In the genomic region with DNA sequence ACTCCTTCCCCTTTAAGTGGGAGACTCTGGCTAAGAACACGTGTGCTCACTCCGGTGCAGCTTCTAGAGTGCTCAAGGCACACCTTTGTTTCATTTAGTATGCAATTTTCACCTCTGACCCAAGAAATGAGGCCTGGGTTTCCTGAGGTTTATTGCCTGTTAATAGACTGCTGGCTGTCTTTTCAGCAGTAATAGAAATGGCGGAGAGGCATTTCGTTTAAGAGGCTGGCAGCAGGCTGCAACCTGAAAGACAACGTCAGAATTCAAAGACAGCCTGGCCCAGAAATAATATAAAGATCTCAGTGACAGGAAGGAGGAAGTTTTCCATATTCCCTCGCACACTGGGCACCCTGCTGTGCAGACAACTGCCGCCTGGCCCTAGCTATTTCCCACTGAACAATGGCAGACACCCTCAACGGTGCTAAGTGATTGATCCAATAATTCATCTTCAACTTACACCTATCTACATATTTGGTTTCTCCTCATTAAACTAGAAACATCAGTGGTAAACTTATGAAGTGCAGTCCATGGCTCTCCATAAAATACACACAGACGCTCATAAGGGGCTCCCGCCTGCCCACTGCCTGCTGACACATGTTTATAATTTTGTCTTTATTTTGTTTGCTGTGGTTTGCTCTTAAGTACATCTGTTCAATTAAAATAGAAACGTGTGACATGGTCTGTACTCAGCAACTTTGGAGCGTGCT, we compare ENCODE assay signal across 13 mouse cellular contexts.
DNase-seq lines count a peak whose midpoint lies in the region; ATAC-seq and TF ChIP-seq lines count a peak whose summit lies in the region.
"Had no signal": no experiment of that assay in that cellular context is flagged by ENCODE, and none has a peak within 500 bp of the region (broad histone marks: within the 10 kb centered on the region; RNA-seq: fewer than 3 reads in every experiment).

No protein-coding gene starts in this region.

- no peak for TF ChIP-seq POLR2A in brain, embryonic 14.5 days (IDR thresholded peaks at IDR 0.05; ENCODE audit: borderline replicate concordance, extremely low read depth, insufficient read depth, insufficient read length, poor library complexity, severe bottlenecking)

- no peak for ATAC-seq in forebrain, embryonic 13.5 days
- no peak for ATAC-seq in forebrain, embryonic 14.5 days
- no peak for ATAC-seq in midbrain, embryonic 14.5 days (ENCODE audit: low FRiP score, low TSS enrichment)
- no peak for ATAC-seq in erythroid progenitor cell, adult 5-6 weeks (replicated peaks; ENCODE audit: low FRiP score, poor library complexity, severe bottlenecking)
- ATAC-seq: liver, postnatal 0 days had no signal

- no peaks in the 10 kb centered on the region for H3K9me3 ChIP-seq in forebrain, embryonic 13.5 days (replicated peaks)
- no peaks in the 10 kb centered on the region for H3K9me3 ChIP-seq in forebrain, embryonic 14.5 days (replicated peaks; ENCODE audit: control insufficient read depth, low read length)
- no peaks in the 10 kb centered on the region for H3K9me3 ChIP-seq in midbrain, embryonic 14.5 days (ENCODE audit: control insufficient read depth, low read length)

- 33% methylated on average over 12 of the region's 12 CpGs for WGBS in forebrain, embryonic 13.5 days
- 36% methylated on average over 12 of the region's 12 CpGs for WGBS in forebrain, embryonic 14.5 days
- 33% methylated on average over 12 of the region's 12 CpGs for WGBS in midbrain, embryonic 14.5 days

- peak overlapping the region; percentile 24 for H3K4me2 ChIP-seq in forebrain, embryonic 13.5 days
- H3K4me2 ChIP-seq in forebrain, embryonic 14.5 days (ENCODE audit: low read length) = no peak overlapping the region
- H3K4me2 ChIP-seq in midbrain, embryonic 14.5 days (ENCODE audit: low read length) = no peak overlapping the region

- H3K4me3 ChIP-seq in forebrain, embryonic 13.5 days = no peak overlapping the region
- H3K4me3 ChIP-seq in forebrain, embryonic 14.5 days (ENCODE audit: low read depth, low read length) = no peak overlapping the region
- no peak overlapping the region for H3K4me3 ChIP-seq in midbrain, embryonic 14.5 days (replicated peaks; ENCODE audit: low read depth, low read length)

- no peaks in the 10 kb centered on the region for H3K36me3 ChIP-seq in forebrain, embryonic 13.5 days (ENCODE audit: poor library complexity, severe bottlenecking)
- no peaks in the 10 kb centered on the region for H3K36me3 ChIP-seq in forebrain, embryonic 14.5 days (ENCODE audit: control insufficient read depth, insufficient read depth, low read length)
- H3K36me3 ChIP-seq in midbrain, embryonic 14.5 days (ENCODE audit: control insufficient read depth, insufficient read depth, low read length) = no peaks in the 10 kb centered on the region

- peaks cover 19% of the 10 kb centered on the region for H3K4me1 ChIP-seq in forebrain, embryonic 13.5 days
- peaks cover 15% of the 10 kb centered on the region for H3K4me1 ChIP-seq in forebrain, embryonic 14.5 days (ENCODE audit: control insufficient read depth, insufficient read depth, low read length)
- H3K4me1 ChIP-seq in midbrain, embryonic 14.5 days (ENCODE audit: control insufficient read depth, insufficient read depth, low read length) = peaks cover 11% of the 10 kb centered on the region; the same call in 1 of the 2 replicates

- peaks cover 20% of the 10 kb centered on the region for H3K27me3 ChIP-seq in forebrain, embryonic 13.5 days
- 0 out of 2 replicates have a peak, but pooled peaks cover 9% of the 10 kb centered on the region for H3K27me3 ChIP-seq in forebrain, embryonic 14.5 days (replicated peaks; ENCODE audit: control insufficient read depth, insufficient read depth, low read length)
- no peaks in the 10 kb centered on the region; the same call in 1 of the 2 replicates for H3K27me3 ChIP-seq in midbrain, embryonic 14.5 days (ENCODE audit: control insufficient read depth, insufficient read depth, low read length)

- no peak for TF ChIP-seq CTCF in brain, embryonic 14.5 days (IDR thresholded peaks at IDR 0.05; ENCODE audit: borderline replicate concordance, extremely low read depth, insufficient read depth, insufficient read length)

- H3K9ac ChIP-seq in forebrain, embryonic 13.5 days = no peak overlapping the region
- H3K9ac ChIP-seq in forebrain, embryonic 14.5 days (ENCODE audit: low read length) = no peak overlapping the region
- H3K9ac ChIP-seq in midbrain, embryonic 14.5 days (replicated peaks; ENCODE audit: low read length) = no peak overlapping the region
- H3K9ac ChIP-seq: liver, postnatal 0 days had no signal

- H3K27ac ChIP-seq in forebrain, embryonic 13.5 days = no peak overlapping the region
- H3K27ac ChIP-seq in forebrain, embryonic 14.5 days (ENCODE audit: low read depth, low read length) = no peak overlapping the region
- H3K27ac ChIP-seq in midbrain, embryonic 14.5 days (replicated peaks; ENCODE audit: low read depth, low read length) = no peak overlapping the region

- no peak for DNase-seq in forebrain, embryonic 14.5 days (ENCODE audit: low spot score)
- peak; percentile 41 for DNase-seq in brain, embryonic 14.5 days (ENCODE audit: low read depth)
- DNase-seq in hindlimb bud, embryonic 11.5 days (ENCODE audit: extremely low spot score, low read depth, low spot score) = peak; percentile 93
- peak; percentile 39 for DNase-seq in midbrain, embryonic 14.5 days
- DNase-seq in layer of hippocampus, adult 11-12 months (ENCODE audit: low spot score) = no peak
- DNase-seq in adrenal gland, postnatal 4 days (ENCODE audit: low spot score in 2 of 2) = no peak
- DNase-seq: adrenal gland, adult 8-10 months; cerebellum, adult 18-20 months; gastrocnemius, postnatal 14 days; liver, postnatal 0 days; thymus, postnatal 14 days had no signal

Comparison
In these comparisons a context has a peak if more than half of its experiments do, and no peak if none do; other contexts are left out.
1. DNase-seq: peak in brain, embryonic 14.5 days (single experiment), hindlimb bud, embryonic 11.5 days (single experiment) and midbrain, embryonic 14.5 days (single experiment); none in forebrain, embryonic 14.5 days (single experiment), layer of hippocampus, adult 11-12 months (single experiment) and adrenal gland, postnatal 4 days (0 of 2).